Mouse (Mus musculus): ENCODE results near the gene Sp9.

The Sp9 gene

GRCm38 (mm10) chr2:73312152-73313116 is 40.7 kb downstream of the Sp9 start, which contains the start of the genes Scrn3 and Cir1:
Gene Scrn3, plus strand, starts transcription at chr2:73312601.
Gene Cir1, minus strand, starts transcription at chr2:73312701.
- DNase-seq (ENCODE audit: low spot score in 2 of 2) = peak; percentile 90 to 93

GRCm38 (mm10) chr2:73313117-73313501 is 41.4 kb downstream of the Sp9 start:
- peak in 1 of 2 experiments; percentile 12 for DNase-seq (ENCODE audit: low spot score in 2 of 2)

- no peak for DNase-seq (ENCODE audit: low spot score in 2 of 2)
These were observed 42.6 kb downstream of the Sp9 start for GRCm38 (mm10) chr2:73314311-73314710.

- no peak for DNase-seq (ENCODE audit: low spot score in 2 of 2)
These were observed 45.7 kb downstream of the Sp9 start for GRCm38 (mm10) chr2:73317426-73317825.

GRCm38 (mm10) chr2:73319218-73319617 is 47.5 kb downstream of the Sp9 start:
- no peak for DNase-seq (ENCODE audit: low spot score in 2 of 2)

GRCm38 (mm10) chr2:73322991-73323390 is 51.3 kb downstream of the Sp9 start:
- DNase-seq (ENCODE audit: low spot score in 2 of 2) = no peak

- no peak for DNase-seq (ENCODE audit: low spot score in 2 of 2)
These were observed 54.1 kb downstream of the Sp9 start for GRCm38 (mm10) chr2:73325871-73326270.

All from right cerebral cortex, postnatal 36 days (tissue).